Mouse (Mus musculus) lung, postnatal 4 days (tissue): ENCODE data around the gene Gamt.
"Not testable (repeated sequence)": the region's sequence is repeated elsewhere in the genome, so short reads cannot be mapped to it uniquely, and the experiment has no call there.

Source experiments
- DNase-seq, 2 experiments: peaks; one replicate each; pipeline ENCODE4 v3.0.0; 2021

Gene Gamt

DNA sequence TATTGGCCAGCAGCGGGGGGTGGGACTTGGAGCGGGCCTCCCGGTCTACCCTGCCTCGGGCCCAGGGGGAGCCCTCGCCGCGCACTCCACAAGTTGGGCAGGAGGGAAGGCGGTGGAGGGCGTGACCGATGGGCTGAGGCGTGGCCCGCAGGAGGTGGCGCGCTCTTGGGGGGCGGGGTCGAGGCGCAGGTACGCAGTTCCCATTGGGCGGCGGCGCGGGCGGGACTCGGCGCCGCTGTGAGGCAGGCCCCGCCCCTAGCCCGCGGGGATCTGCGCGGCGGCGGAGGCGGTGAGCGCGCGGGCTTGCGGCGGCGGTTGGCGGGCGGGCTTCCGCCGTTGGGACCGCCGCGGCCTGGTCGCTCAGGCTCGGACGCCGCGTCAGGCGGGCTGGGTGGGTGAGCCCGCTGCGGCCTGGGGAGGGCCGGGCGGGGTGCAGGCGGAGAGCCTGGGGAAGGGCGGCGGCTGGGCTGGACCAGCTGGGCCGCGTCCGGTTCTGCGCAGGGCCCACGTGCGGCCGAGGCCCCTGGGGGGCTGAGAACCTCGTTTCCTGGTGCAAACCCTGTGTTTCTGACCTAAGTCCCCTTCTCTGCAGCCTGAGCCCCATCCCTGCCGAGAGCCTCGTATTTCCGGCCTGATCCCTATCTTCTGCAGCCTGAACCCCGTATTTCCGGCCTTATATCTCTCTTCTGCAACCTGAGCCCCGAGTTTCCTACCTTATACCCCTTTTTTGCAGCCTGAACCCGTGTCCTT is 34.2 kb downstream of the Gamt start, which contains the start of gene Mum1:
Mum1 (plus strand) TSS at position 19 of the 750 bp plus-strand sequence.
- peak; percentile 99 to 100 for DNase-seq

DNA sequence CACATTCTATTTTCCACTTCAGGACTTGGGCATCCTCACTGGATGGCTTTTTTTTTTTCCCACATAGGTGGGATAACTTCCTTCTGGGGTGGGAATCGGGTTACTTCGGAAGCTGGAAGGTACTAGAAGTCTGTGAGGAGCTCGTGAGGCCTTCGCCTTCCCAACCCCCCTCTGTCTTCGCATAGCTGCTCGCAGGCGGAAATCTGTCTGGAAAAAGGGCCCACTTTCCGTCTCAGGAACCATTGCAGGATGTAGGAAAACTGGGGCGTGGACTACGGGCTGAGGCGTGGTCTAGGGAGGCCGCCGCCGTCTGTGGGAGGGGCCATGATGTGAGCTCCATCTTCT is 34.8 kb downstream of the Gamt start:
- no peak for DNase-seq

GRCm38 (mm10) chr10:80223137-80223536 is 37.7 kb downstream of the Gamt start:
- not testable (repeated sequence) for DNase-seq

DNA sequence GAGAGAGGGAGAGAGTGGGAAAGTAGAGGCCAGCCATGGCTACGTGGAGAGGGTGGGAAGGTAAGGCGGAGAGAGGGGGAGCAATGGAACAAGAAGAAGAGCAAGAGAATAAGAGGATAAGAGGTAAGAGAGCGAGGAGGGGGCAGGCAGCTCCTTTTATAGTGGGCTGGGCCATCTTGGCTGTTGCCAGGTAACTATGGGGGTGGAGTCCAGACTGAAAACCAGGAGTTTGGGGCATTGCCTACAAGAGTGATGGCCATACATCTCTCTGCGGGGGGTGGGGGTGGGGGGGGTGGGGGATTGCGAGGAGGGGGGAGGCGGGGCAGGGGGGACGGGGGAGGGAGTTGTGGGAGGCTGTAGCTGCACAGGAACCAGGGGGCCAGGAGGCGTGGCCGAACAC is 40.1 kb downstream of the Gamt start:
- no peak for DNase-seq

DNA sequence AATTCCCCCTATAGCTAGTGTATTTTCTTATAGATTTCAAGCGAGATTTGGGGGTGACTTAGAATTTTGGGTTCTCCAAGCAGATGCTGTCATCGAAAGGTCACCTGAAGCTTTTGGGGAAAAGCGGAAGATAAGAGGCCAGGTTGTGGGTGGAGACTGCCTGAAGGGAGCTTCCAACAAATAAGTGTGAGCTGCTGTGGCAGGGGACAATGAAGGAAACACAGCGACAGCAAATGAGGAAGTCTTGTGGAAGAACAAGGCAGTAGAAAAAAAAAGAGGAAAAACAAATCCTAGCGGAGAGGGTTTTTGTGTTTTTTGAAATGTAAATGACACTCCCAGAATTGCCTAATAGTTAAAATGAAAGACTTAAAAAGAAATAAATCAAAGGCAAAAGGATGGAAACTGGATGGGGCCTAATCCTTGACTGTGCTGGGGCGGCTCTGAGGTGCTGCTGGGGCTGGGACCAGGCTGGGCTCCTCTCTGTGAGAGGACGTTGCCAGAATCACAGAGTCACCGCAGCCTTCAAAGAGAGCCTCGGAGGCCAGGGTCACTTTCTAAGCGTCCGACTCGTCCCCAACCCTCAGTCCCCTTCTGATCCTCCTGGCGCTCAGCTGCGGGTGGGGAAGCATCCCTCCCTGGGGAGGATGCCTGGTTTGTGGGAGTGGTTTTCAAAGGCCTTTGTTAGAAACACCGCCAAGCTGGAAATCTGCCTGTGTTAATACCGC is 45.6 kb downstream of the Gamt start:
- no peak for DNase-seq

GRCm38 (mm10) chr10:80211547-80212103 is 49.2 kb downstream of the Gamt start:
- DNase-seq: not testable (repeated sequence)

DNA sequence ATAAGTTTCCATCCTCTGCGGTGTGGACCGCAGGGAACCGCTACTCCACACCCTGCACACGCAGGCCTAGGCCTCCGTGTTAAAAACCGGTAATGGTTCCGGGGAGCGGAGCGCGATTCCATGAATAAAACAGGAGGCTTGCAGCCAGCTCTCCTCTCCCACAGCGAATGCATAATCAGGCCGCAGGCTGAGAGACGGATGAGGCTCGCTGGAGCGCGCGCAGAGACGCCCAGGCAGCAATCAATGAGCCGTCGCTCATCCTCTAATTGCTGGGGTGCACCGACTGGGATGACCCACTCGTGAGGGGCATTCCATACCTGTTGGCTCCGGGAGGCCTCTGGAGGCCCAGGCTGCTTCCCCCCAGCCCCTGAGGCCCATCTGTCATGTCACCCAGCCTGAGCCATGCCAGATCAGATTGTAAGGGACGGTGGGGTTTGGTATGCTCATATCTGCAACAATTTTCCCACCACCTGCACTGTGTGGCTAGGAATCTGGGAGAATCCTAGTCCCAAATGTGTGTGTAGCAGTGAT is 51.9 kb downstream of the Gamt start:
- DNase-seq: no peak

DNA sequence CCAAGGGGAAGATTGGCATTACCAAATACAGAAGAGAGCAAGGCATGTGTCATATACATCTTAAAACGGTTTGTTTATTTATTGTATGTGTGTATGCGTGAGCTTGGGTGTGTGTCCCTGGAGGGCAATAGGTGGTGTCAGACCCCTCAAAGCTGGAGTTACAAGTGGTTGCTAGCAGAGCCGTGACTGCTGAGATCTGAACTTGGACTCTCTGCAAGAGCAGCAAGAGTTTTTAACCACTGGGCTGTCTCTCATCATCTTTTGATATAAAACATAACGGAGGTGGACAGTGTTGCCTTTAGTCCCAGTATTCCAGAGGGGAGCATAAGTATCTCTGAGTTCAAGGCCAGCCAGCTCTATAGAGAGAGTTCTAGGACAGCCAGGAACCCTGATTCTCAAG is 52.6 kb downstream of the Gamt start:
- DNase-seq: no peak
